Mouse (Mus musculus) kidney, adult 2 months (tissue): Measurements from ENCODE around the gene Spred2.

Experiments used
- CTCF ChIP-seq: fragments of 200-500 bp; conservative IDR thresholded peaks from 2 replicates; pipeline ENCODE4 v1.5.1; 2011; ENCODE audit warnings: low read depth, mild to moderate bottlenecking, control low read depth, low read length, moderate library complexity, mixed read lengths; ENCODE audit not compliant: insufficient read depth, insufficient read length
- POLR2A ChIP-seq: fragments of 200-500 bp; IDR thresholded peaks from one replicate; pipeline ENCODE4 v1.6.1; 2011; ENCODE audit warnings: low read depth, low read length, control low read depth

- no peak for TF ChIP-seq POLR2A
- TF ChIP-seq CTCF: no peak
Observed at GRCm38 (mm10) chr11:19919460-19919784, 4.8 kb upstream of the Spred2 start.
